Mouse (Mus musculus): ENCODE data around the gene Nme3. TPM values are rescaled to one million over a fixed set of nuclear protein-coding genes. Genes with fewer than 3 reads are reported as not detected.

Nme3 gene
- 69.5 TPM for polyA plus RNA-seq (2017; shearing (Covaris generic))

DNA sequence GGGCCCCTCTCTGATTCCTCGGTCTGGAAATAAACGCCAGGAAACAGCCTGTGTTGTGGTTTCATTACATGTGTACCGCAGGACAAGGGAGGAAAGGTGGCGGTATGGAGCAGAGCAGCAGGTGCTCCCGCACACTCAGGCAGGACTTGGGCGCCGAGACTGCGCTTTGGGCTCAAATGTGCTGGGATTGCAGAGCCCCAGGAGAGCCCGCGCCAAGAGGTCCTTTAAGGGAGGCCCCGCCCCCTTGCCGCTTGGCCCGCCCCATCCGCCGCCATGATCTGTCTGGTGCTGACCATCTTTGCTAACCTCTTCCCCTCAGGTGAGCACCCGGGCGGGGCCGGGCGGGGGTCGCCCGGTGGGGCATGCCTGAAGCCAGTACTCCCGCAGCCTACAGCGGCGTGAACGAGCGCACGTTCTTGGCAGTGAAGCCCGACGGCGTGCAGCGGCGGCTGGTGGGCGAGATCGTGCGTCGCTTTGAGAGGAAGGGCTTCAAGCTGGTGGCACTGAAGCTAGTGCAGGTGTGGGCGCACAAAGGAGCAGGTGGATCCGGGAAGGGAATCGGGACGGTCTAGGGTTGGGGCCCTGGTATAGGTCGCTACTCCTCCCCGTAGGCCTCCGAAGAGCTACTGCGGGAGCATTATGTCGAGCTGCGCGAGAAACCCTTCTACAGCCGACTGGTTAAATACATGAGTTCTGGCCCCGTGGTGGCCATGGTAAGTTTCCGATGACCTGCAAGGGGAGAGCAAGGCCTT, at the start of gene Nme3:
Gene Nme3 (plus strand): TSS at position 260 of the 752 bp plus-strand sequence.

DNA sequence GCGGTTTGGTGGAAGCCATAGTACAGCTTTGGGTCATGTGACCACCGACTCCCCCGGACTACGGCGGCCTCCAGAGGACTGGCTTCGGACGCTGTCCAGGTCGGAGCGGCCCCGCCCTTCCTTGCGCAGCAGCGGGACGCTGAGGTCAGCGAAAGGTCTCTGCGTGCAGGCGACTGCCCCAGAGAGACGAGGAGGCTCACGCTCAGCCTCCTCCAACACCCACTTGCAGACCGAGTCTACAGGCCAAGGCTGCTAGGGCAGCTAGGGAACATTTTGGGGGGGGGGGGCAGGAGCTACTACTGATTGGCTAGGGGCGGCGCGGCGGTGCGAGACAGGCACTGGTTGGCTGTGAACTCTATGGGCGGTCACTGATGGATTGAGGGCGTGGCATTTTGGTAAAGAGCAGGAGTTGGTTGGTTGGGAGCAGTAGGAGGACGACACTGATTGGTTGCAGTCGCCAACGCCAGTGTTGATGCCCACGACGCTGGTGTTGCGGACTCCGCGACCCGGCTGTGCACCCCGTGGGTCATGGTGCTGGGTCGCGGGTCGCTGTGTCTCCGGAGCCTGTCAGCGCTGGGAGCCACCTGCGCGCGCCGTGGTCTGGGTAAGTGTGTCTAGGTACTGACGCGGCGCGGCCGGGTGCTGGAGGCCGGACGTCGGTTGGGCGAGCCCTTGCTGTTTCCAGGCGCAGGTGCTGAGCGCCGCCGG, 46.1 kb upstream of the Nme3 start, which contains the start of gene Fahd1:
Gene Fahd1 (minus strand): TSS at position 300 of the 708 bp plus-strand sequence.

DNA sequence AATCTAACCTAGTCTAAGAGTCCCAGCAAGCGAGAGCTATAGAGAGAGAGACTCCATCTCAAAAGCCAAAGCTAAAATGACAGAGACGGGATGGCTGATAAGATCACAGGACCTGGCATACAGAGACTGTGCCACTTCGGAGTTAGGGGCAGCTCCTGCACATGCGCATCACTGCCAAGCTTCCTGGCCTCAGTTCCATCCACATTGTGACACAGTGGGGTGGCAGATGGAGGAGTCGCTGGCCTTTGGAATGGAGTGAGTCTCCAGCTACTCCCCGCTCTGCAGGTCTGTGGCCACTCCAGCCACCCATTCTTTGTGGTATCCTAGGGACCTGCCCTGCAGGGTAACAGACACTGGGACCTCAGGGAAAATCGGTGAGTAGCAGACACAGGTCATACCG, 30.5 kb upstream of the Nme3 start, which contains the start of gene Igfals:
Gene Igfals (plus strand): TSS at position 222 of the 400 bp plus-strand sequence.

DNA sequence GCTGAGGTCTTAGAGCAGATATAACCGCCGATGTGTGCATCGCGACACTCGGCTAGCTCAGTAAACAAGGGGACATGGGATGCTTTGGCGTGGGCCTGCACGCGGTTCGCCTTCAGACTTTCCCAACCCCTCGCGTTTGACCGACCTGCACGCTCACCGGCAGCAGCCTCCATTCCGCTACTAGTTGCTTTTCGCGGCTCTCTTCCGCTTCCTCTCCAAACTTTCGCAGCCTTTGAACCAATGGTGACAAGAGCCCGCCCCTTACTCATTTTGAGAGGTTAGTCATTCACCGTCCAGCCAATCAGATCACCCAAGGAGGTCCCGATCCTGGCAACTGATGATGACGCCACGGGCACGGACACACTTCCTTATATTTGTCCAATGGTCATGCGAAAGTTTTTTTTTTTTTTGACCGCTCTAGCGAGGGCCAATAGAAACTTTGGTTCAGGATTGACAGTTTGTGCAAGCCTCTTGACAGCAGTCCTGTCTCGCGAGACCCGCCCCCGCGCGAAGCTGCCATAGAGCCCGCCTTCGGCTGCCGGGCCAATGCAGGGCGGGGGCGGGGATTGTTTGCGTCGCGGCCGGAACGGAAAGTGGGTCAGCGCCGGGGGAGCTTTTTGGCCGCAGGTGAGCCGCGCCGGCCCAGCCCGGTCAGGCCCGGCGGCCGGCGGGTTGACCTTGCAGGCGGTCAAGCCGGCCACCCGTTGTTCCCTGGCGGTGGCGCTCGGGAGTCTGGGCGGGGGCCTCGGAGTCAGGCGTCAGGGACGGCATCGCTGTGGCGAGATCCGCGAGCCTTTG, 10.0 kb upstream of the Nme3 start, which contains the start of the genes Nubp2 and Spsb3:
Gene Nubp2 (minus strand): TSS at position 216 of the 798 bp plus-strand sequence.
Gene Spsb3 (plus strand): TSS at position 510 of the 798 bp plus-strand sequence.

DNA sequence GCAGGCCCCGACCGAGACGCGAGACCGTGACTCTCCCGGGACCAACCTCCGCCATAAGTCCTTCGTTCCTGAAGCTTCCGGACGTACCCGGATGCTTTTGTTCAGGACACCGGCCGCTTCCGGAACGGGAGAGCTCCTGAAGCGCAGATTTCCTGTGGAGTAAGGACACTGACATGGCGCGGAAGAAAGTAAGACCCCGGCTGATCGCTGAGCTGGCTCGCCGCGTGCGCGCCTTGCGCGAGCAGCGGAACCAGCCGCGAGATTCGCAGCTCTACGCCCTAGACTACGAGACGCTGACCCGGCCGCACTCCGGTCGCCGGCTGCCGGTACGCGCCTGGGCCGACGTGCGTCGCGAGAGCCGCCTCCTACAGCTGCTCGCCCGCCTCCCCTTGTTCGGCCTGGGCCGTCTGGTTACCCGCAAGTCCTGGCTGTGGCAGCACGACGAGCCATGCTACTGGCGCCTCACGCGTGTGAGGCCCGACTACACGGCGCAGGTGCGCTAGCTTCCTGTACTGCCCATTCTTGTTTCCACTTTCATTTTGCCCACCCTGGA, 1.2 kb upstream of the Nme3 start, which contains the start of the genes Eme2 and Mrps34:
Gene Eme2 (minus strand): TSS at position 93 of the 553 bp plus-strand sequence.
Gene Mrps34 (plus strand): TSS at position 122 of the 553 bp plus-strand sequence.

DNA sequence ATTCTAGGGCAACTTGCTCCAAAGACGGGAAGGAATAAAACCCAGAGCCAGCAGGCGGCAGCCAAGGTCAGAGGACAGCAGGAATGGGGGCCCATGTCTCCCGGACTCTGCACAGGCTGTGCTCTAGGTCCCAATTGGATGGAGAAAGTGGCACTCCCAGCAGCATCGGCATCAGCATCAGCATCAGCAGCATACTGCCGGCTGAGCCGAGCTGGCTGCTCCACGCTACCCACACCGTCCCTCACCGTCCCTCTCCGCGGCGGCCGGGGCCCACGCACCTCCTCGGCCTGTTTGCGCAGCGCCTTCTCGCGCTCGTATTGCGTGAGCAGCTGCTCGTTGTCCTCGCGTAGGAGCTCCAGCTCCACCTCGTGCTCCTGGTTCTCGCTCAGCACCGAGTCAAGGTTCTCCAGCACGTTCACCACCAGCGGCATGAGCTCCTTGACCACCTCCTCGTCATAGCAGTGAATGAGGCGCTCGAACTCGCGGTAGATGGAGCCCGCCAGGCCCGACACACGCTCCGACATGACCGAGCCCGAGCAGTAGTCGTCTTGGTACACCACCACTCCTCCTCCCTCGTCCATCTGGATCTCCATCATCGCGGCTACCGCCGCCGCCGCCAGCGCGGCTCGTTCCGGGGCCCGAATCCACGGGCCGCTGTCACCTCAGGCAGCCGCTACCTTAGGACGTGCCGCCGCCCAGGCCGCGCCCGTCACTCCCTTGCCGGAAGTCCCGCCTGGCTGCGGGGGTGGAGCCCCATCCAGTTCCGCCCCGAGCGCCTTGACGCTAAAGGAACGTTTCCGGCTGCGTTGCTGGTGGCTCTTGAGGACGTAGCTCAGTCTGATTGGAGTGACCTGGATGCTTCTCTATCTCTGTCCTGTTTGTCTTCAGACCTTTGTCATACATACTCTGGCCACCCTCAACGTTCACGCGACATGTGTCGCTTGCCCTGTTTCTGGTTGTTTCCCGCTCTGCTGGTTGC, 40.2 kb downstream of the Nme3 start, which contains the start of gene Mapk8ip3:
Gene Mapk8ip3 (minus strand): TSS at position 719 of the 979 bp plus-strand sequence.

Other genes with a start within 250 kb of the Nme3 start
- gene Slc9a3r2, start 246.2 kb upstream of the Nme3 start, polyA plus RNA-seq (2017; shearing (Covaris generic)) = not detected
- gene Npw, start 238.0 kb upstream of the Nme3 start, polyA plus RNA-seq (2017; shearing (Covaris generic)) = not detected
- 2.3 TPM for gene Zfp598, start 226.8 kb upstream of the Nme3 start, polyA plus RNA-seq (2017; shearing (Covaris generic))
- 0.40 TPM for gene Syngr3, start 206.5 kb upstream of the Nme3 start, polyA plus RNA-seq (2017; shearing (Covaris generic))
- 7.7 TPM for gene Gfer, start 200.3 kb upstream of the Nme3 start, polyA plus RNA-seq (2017; shearing (Covaris generic))
- gene Noxo1, start 200.3 kb upstream of the Nme3 start, polyA plus RNA-seq (2017; shearing (Covaris generic)) = 1.7 TPM
- 71.9 TPM for gene Tbl3, start 188.8 kb upstream of the Nme3 start, polyA plus RNA-seq (2017; shearing (Covaris generic))
- not detected for gene Rnf151, start 178.4 kb upstream of the Nme3 start, polyA plus RNA-seq (2017; shearing (Covaris generic))
- gene Rps2, start 178.4 kb upstream of the Nme3 start, polyA plus RNA-seq (2017; shearing (Covaris generic)) = 660 TPM
- gene Ndufb10, start 172.0 kb upstream of the Nme3 start, polyA plus RNA-seq (2017; shearing (Covaris generic)) = 257 TPM
- gene Rpl3l, start 168.7 kb upstream of the Nme3 start, polyA plus RNA-seq (2017; shearing (Covaris generic)) = not detected
- 20.9 TPM for gene Msrb1, start 159.9 kb upstream of the Nme3 start, polyA plus RNA-seq (2017; shearing (Covaris generic))
- gene Hs3st6, start 143.5 kb upstream of the Nme3 start, polyA plus RNA-seq (2017; shearing (Covaris generic)) = not detected
- not detected for gene Meiob, start 92.2 kb upstream of the Nme3 start, polyA plus RNA-seq (2017; shearing (Covaris generic))
- gene Hagh, start 56.4 kb upstream of the Nme3 start, polyA plus RNA-seq (2017; shearing (Covaris generic)) = 49.6 TPM
- 2.7 TPM for gene Fahd1, start 46.1 kb upstream of the Nme3 start, polyA plus RNA-seq (2017; shearing (Covaris generic))
- gene Igfals, start 30.5 kb upstream of the Nme3 start, polyA plus RNA-seq (2017; shearing (Covaris generic)) = not detected
- gene Nubp2, start 10.2 kb upstream of the Nme3 start, polyA plus RNA-seq (2017; shearing (Covaris generic)) = 113 TPM
- gene Spsb3, start 9.9 kb upstream of the Nme3 start, polyA plus RNA-seq (2017; shearing (Covaris generic)) = 58.4 TPM
- gene Eme2, start 1.4 kb upstream of the Nme3 start, polyA plus RNA-seq (2017; shearing (Covaris generic)) = 64.8 TPM
- gene Mrps34, start 1.4 kb upstream of the Nme3 start, polyA plus RNA-seq (2017; shearing (Covaris generic)) = 40.9 TPM
- gene Mapk8ip3, start 40.5 kb downstream of the Nme3 start, polyA plus RNA-seq (2017; shearing (Covaris generic)) = 46.1 TPM
- 33.0 TPM for gene Jpt2, start 64.2 kb downstream of the Nme3 start, polyA plus RNA-seq (2017; shearing (Covaris generic))
- gene Cramp1l, start 119.3 kb downstream of the Nme3 start, polyA plus RNA-seq (2017; shearing (Covaris generic)) = 3.3 TPM
- 26.0 TPM for gene Ift140, start 119.6 kb downstream of the Nme3 start, polyA plus RNA-seq (2017; shearing (Covaris generic))
- gene Tmem204, start 187.1 kb downstream of the Nme3 start, polyA plus RNA-seq (2017; shearing (Covaris generic)) = 1.3 TPM
- 39.0 TPM for gene Telo2, start 219.5 kb downstream of the Nme3 start, polyA plus RNA-seq (2017; shearing (Covaris generic))
- gene Ptx4, start 224.3 kb downstream of the Nme3 start, polyA plus RNA-seq (2017; shearing (Covaris generic)) = not detected
- 49.9 TPM for gene Clcn7, start 236.9 kb downstream of the Nme3 start, polyA plus RNA-seq (2017; shearing (Covaris generic))

Measured in CD4-positive, CD25-positive, alpha-beta regulatory T cell, adult 9 weeks (primary cell).